Mouse (Mus musculus): ENCODE measurements at regions not wholly inside any gene's neighbourhood (a gene's known extent, or its start where the extent isn't known, plus 50 kb on each side); places are given as distances from the start of the nearest gene placed in this dataset.

DNA sequence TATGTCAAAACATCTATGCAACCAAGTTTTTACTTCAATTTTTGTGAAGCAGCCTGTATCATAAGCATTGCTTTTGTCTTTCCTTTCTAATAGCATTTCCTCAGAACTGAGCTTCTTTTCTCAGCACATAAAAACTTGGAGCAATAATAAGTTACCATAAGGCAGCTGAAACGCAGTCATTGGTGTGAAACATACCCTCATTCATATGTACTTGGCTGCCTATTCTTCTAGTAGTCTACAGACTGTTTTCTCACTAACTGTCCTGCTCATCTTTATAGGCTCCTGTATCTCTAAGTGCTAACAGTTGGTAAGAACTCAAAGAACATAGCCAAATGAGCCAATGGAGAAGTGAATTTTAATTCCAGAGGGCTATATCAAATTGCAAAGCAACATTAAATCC, 454.6 kb upstream of the Ptprd start:
- no peak for DNase-seq

DNA sequence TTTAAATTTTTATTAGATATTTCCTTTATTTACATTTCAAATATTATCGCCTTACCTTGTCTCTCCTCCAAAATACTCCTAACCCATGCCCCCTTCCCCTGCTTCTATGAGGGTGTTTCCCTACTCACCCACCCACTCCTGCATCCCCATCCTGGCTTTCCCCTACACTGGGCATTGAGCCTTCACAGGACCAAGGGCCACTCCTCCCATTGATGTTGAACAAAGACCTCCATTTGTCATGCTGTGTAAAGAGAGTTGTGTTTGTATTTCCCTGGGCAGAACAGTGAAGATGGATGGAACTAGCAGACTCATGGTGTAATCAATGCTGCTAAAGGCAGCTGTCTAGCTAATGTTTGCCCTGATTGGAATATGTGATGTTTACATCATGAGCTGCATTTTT, 431.0 kb upstream of the Ptprd start:
- DNase-seq: no peak

DNA sequence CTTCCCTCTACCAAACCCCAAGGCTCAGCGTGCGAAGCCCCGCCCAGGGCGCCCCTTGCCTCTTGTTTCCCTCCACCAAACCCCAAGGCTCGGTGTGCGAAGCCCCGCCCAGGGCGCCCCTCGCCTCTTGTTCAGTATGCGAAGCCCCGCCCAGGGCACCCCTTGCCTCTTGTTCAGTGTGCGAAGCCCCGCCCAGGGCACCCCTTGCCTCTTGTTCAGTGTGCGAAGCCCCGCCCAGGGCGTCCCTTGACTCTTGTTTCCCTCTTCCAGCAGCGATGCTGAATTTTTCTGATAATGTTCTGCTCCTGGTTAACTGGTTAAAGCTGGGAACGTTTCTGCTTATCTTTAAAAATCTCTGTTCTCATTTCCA, 394.7 kb upstream of the Ptprd start:
- peak; percentile 1 for DNase-seq

DNA sequence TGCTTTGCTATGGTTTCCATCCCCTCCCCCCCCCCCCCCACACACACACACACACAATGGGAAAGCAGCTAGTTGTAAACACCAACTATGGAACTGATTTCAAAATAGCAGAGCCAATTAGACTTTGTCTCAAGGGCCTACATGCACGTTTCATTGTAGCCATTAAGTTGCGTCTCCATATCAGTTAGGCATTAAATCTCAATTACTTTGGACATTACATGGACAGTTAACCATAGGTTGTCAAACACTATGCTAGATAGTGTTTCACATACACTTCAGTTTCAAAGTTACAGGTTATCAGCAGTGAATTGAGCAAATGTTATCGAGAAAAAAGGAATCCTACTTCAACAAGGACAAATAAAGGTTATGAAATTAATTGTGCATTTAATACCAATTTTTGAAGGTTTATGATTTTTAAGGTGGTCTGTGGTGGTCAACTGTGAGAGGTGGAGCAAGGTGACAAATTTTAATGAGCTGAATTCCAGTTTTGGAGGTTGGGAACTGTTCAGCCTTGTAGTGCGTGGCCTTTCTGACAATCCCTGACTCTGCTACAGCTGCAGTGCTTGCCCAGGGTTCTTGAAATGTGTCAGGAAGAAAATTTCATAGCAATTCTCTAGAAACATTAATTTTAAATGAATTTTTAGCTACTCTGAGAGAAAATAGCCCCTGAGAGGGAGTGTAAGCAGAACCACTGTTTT, 394.2 kb upstream of the Ptprd start:
- DNase-seq: no peak

DNA sequence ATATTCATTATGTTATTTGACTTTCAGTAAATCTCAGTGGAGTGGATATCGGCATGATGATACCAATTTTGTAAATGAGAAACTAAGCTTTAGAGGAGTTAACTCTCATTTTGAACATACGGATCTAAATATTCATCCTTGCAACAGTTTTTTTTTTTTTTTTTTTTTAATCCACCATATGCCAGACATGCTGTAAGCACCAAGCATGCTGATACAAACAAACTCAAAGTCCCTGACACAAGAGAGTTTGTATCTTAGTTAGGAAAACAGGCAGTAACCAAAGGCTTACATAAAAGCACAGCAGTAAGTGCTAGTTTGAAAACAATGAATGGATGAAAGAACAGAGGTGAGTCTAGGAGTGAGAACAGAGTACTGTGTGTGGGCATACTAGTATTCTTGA, 369.8 kb upstream of the Ptprd start:
- no peak for DNase-seq

DNA sequence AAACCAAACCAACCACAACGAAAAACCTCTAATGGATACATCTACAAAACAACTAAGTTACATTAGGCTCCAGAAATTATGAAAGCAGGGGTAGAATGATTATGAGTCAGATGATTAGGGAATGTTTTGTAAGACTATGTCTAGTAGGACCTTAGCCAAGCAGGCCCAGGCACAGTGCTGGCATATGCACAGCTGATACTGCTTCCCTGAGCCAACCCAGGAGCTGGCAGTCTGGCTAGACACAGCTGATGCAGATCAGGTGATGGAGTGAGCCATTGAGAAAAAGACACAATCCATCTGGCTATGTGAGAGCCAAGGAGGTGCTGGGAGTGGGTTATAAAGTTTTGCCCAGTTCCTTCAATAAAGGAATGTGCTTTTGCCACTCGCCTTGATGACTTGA, 353.6 kb upstream of the Ptprd start:
- DNase-seq: peak; percentile 2

Data from adrenal gland, postnatal 10 days (tissue).